Mouse (Mus musculus) lung, adult 2 months (tissue): ENCODE measurements around the gene Gm42715.

Experiments used
- CTCF ChIP-seq: fragments of 200-500 bp; IDR thresholded peaks from 2 replicates; pipeline ENCODE4 v1.5.1; 2011; ENCODE audit warnings: mild to moderate bottlenecking, low read length, control low read depth; ENCODE audit not compliant: insufficient read depth
- POLR2A ChIP-seq: fragments of 200-500 bp; IDR thresholded peaks from 2 replicates; pipeline ENCODE4 v1.6.1; 2011; ENCODE audit warnings: low read depth, mild to moderate bottlenecking, control low read depth, low read length, borderline replicate concordance; ENCODE audit errors: extremely low read depth

- no peak for TF ChIP-seq CTCF
- TF ChIP-seq POLR2A, result no peak
These were observed 29.4 kb upstream of the Gm42715 start for GRCm38 (mm10) chr7:127489982-127490381.
